Mouse (Mus musculus) intestine, postnatal 0 days (tissue): ENCODE data around the gene Ubac1. TPM values are rescaled to one million over a fixed set of nuclear protein-coding genes. Genes with fewer than 3 reads are reported as not detected.

Experiments
- ATAC-seq: fragments of 200-750 bp; cut with Nextera tagmentation; 2 replicates; pipeline ENCODE4 v1.8.0; 2017; ENCODE audit warnings: mild to moderate bottlenecking, moderate TSS enrichment, moderate library complexity
- H3K27ac ChIP-seq: fragments of 300-500 bp; sonication (generic); 2 replicates; pipeline ENCODE4 v1.5.1; 2014; ENCODE audit warnings: mild to moderate bottlenecking, low read depth, low read length, moderate library complexity
- H3K27me3 ChIP-seq: fragments of 300-500 bp; sonication (generic); replicated peaks from 2 replicates; pipeline ENCODE4 v1.6.1; 2014; ENCODE audit warnings: low read length, mixed read lengths; ENCODE audit not compliant: control insufficient read depth, insufficient read depth
- H3K36me3 ChIP-seq: fragments of 300-500 bp; sonication (generic); 2 replicates; pipeline ENCODE4 v1.6.1; 2014; ENCODE audit warnings: mild to moderate bottlenecking, moderate library complexity; ENCODE audit not compliant: control insufficient read depth, insufficient read depth
- H3K4me1 ChIP-seq: fragments of 300-500 bp; sonication (generic); replicated peaks from 2 replicates; pipeline ENCODE4 v1.6.1; 2014; ENCODE audit warnings: antibody characterized with exemption, low read length, mixed read lengths; ENCODE audit not compliant: control insufficient read depth, insufficient read depth
- H3K4me2 ChIP-seq: fragments of 300-500 bp; sonication (generic); replicated peaks from 2 replicates; pipeline ENCODE4 v1.6.1; 2014; ENCODE audit warnings: low read depth, mild to moderate bottlenecking, moderate library complexity
- H3K4me3 ChIP-seq: fragments of 300-500 bp; sonication (generic); 2 replicates; pipeline ENCODE4 v1.5.1; 2014; ENCODE audit warnings: low read depth, low read length
- H3K9ac ChIP-seq: fragments of 300-500 bp; sonication (generic); 2 replicates; pipeline ENCODE4 v1.6.1; 2014; ENCODE audit warnings: mild to moderate bottlenecking, low read depth, low read length
- H3K9me3 ChIP-seq: fragments of 300-500 bp; sonication (generic); 2 replicates; pipeline ENCODE4 v1.6.1; 2016; ENCODE audit warnings: mixed run types; ENCODE audit not compliant: control insufficient read depth
- CTCF ChIP-seq: sonication (generic); IDR thresholded peaks from 2 replicates; pipeline ENCODE4 v1.5.1; 2016; ENCODE audit warnings: low read depth, mild to moderate bottlenecking, control low read depth, antibody characterized with exemption, moderate library complexity
- WGBS: fragments of 180-500 bp; shearing (Covaris S2); extraction: QIAGEN DNeasy Blood & Tissue Kit; methylation state at CpG from one replicate; pipeline ENCODE4 v1.1.7; 2014; 5-methylcytosine and 5-hydroxymethylcytosine counted together
- polyA plus RNA-seq: library from polyadenylated mRNA; unstranded; fragments of >200 nt; fragmentation: Nextera tagmentation; extraction: Ambion mirVana; gene quantifications from 2 replicates; pipeline ENCODE4 v1.2.1, GENCODE M21; 2015

Ubac1 gene
- polyA plus RNA-seq, 1 experiment from 2014 or later = 45.8 TPM

DNA sequence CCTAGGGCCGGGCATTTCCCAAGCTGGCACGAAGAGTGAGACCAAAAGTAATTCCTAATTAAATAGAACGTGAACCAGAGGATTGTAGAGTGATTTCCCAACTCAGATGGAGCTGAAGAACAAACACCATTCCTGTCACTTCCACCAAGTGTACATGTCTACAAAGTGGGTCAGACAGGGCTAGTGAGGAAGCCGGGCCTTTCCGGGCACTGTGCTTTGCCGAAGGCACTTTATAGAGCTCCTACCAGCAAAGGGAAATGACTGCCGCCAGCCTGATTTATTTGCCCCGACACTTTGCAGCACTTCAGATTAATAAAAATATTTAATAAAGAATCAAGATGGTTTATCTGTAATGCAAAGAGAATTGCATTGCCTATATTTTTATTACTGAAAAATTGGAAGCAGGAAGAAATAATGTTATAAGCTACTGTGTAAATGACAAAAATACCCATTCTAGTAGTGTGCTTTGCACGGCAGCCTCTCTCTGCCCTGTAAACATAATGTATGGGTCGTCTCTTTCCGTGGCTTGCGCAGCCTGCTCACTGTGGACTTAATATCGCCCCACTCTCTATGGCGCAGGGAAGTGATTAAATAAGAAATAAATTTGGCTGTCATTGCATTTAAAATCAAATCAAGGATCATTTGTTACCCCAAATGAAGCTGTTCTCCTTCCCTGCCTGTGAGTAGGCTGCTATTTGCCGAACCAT lies 12.9 kb upstream of the Ubac1 start:
- Histone ChIP-seq H3K4me1 (no peaks in the 10 kb centered on the region), H3K4me3 (no peak overlapping the region), H3K9me3 (no peaks in the 10 kb centered on the region), H3K27ac (no peak overlapping the region), H3K9ac (no peak overlapping the region), H3K36me3 (no peaks in the 10 kb centered on the region), H3K27me3 (no peaks in the 10 kb centered on the region), H3K4me2 (no peak overlapping the region)
- TF ChIP-seq CTCF = no peak
- no peak for ATAC-seq
- WGBS = 71% methylated on average over 15 of the region's 15 CpGs

GRCm38 (mm10) chr2:26030288-26030687 lies 8.7 kb upstream of the Ubac1 start:
- no peak overlapping the region for H3K9ac ChIP-seq
- no peaks in the 10 kb centered on the region for H3K36me3 ChIP-seq
- H3K4me1 ChIP-seq = no peaks in the 10 kb centered on the region
- H3K4me2 ChIP-seq = no peak overlapping the region
- 31% methylated on average over 3 of the region's 3 CpGs for WGBS
- H3K9me3 ChIP-seq = no peaks in the 10 kb centered on the region
- H3K27ac ChIP-seq = no peak overlapping the region
- no peak overlapping the region for H3K4me3 ChIP-seq
- no peak for ATAC-seq
- TF ChIP-seq CTCF = peak; percentile 77
- H3K27me3 ChIP-seq = no peaks in the 10 kb centered on the region

GRCm38 (mm10) chr2:26024138-26025075 lies 2.9 kb upstream of the Ubac1 start:
- Histone ChIP-seq H3K9ac (no peak overlapping the region), H3K27me3 (no peaks in the 10 kb centered on the region), H3K4me1 (no peaks in the 10 kb centered on the region), H3K27ac (no peak overlapping the region), H3K4me3 (no peak overlapping the region), H3K36me3 (no peaks in the 10 kb centered on the region), H3K4me2 (no peak overlapping the region), H3K9me3 (no peaks in the 10 kb centered on the region)
- no peak for ATAC-seq
- TF ChIP-seq CTCF = peak; percentile 92
- 30% methylated on average over 4 of the region's 4 CpGs for WGBS

GRCm38 (mm10) chr2:26022626-26023025 lies 1.1 kb upstream of the Ubac1 start:
- Histone ChIP-seq H3K27me3 (no peaks in the 10 kb centered on the region), H3K9ac (no peak overlapping the region), H3K9me3 (no peaks in the 10 kb centered on the region), H3K4me3 (no peak overlapping the region), H3K27ac (no peak overlapping the region), H3K36me3 (no peaks in the 10 kb centered on the region), H3K4me2 (no peak overlapping the region), H3K4me1 (no peaks in the 10 kb centered on the region)
- no peak for ATAC-seq
- 78% methylated on average over 1 of the region's 1 CpGs for WGBS
- TF ChIP-seq CTCF = no peak

DNA sequence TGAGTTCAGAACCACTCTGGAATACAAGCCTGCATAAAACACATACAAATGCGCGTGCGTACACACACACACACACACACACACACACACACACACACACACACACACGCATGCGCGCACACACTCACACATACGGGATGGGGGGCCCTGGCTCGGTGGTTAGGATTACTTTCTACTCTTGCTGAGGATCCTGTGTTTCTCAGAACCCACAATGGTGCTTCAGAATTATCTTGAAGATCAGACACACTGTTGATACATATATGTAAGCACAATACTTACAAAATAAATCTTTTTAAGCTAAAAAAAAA lies 665 bp upstream of the Ubac1 start:
- no peaks in the 10 kb centered on the region for H3K4me1 ChIP-seq
- 0 out of 2 replicates have a peak overlapping the region, but pooled peaks have one; percentile 74 for H3K27ac ChIP-seq
- 75% methylated on average over 8 of the region's 8 CpGs for WGBS
- H3K27me3 ChIP-seq = no peaks in the 10 kb centered on the region
- H3K4me2 ChIP-seq = peak overlapping the region; percentile 65
- no peak for ATAC-seq
- H3K36me3 ChIP-seq = no peaks in the 10 kb centered on the region
- TF ChIP-seq CTCF = no peak
- no peaks in the 10 kb centered on the region for H3K9me3 ChIP-seq
- H3K4me3 ChIP-seq = no peak overlapping the region
- H3K9ac ChIP-seq = no peak overlapping the region; the same call in 1 of the 2 replicates
